Mouse (Mus musculus): ENCODE measurements around the gene Cyren.

The Cyren gene

DNA sequence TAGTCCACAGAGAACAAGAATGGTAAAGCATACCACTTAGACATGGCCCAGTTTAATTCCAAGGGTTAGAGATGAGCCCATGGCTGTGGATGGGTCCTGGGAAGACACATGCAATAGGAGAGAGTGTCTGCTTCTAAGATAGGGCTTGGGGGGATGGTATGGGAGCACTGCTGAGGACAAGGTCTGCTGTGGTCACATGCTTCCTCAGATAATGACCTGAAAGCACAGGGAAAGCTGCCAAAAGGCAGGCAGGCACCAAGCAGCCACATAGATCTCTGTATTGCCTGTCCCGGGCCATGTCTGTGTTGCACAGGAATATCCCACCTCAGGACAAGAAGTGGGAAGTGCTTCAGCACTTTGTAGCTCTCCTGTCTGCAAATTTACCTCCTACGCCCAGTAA is 21.3 kb upstream of the Cyren start:
- no peak for DNase-seq (ENCODE audit: low spot score in 2 of 2)

DNA sequence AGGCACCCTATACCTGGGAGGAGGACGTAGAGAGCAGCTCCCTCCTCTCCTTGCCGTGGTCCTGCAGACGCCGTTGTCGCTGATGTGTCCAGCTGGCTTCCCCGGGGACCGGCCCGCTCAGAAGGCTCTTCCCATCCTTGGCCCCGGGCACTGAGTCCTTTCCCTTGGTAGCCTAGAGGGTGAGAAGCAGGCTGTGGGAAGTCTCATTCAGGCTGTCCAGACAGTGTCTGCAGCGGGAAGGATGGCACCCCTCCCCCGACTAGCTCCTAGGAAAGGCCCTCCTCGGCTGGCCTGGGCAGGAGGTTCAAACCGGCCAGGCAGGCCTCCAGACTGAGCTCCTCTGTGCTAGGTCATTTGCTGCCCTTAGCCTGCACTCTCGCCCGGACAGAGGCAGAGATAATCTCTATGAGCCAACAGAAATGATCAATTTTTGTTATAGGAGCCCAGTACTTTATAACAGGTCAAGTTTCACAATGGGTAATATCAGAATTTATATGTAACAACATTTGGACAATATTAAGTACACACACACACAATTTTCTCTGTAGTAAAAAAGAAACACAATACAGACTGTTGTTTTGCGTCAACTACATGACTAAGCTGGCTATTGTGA is 18.4 kb upstream of the Cyren start:
- DNase-seq (ENCODE audit: low spot score in 2 of 2), result no peak

DNA sequence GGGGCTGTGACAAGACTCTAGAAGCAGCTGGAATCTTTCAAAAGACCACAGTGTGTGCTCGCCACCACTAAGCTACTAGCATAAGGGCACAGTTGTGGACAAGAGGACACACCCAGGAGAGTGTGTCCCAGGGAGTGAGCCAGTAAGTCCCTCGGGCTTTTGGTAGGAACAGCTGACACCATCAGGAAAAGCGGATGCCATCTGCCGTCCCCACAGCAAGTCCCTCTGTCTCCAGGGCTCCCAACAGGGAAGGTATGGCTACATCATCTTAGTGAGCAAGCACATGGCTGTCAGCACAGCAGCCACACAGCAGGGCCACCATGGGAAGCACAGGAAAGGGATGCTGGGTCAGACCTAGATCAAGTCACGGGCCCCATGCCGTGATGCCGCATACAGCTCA is 17.7 kb upstream of the Cyren start:
- DNase-seq (ENCODE audit: low spot score in 2 of 2), result no peak

DNA sequence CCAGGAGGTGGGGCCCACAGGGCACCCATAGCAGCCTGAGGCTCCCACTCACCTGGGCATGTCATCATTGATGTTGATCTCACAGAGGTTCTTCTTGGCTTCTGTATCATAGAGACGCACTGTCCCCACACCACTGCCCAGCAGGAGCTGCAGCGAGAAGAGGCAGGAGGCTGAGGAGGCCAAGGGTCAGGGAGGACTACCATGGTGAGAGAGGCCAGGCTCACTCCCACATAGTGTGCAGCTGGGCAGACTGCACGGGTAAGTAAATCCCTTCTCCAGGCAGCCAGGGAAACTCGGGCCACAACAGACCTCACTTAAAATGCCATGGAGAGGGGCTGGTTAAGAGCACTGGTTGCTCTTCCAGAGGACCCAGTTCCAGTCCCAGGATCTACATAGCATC is 11.3 kb upstream of the Cyren start:
- DNase-seq (ENCODE audit: low spot score in 2 of 2), result no peak

DNA sequence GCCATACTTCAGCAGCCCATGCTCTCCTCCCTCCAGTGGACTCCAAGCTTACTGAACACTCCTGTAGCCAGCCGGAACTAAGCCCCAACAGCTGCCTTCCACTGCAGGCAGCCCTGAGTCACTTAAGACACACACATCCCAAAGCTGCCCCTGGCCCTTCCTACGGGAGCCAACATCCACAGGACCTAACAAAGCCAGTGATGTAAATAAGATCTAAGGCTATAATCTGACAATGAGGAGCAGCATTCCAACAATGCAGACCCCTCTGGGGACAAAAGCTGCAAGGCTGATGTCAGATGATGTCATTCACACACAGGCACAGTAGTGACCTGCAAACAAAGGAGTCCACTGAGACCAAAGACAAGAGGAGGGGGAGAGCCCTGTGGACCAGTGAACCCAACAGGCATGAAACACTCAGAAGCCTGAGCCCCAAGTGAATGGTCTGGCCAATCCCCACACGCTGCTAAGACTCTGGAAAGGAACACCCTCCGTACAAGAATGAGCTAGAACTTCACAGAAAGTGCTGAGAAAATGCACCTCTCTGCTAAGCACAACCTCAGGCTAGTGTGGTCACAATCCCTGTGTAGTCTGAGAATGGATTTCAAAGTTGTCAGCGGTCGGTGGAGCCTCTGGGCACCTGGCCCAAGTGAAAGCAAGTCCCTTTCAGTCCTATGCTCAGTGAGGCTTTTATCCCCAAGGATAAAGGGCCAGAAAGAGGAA is 9.4 kb upstream of the Cyren start:
- no peak for DNase-seq (ENCODE audit: low spot score in 2 of 2)

DNA sequence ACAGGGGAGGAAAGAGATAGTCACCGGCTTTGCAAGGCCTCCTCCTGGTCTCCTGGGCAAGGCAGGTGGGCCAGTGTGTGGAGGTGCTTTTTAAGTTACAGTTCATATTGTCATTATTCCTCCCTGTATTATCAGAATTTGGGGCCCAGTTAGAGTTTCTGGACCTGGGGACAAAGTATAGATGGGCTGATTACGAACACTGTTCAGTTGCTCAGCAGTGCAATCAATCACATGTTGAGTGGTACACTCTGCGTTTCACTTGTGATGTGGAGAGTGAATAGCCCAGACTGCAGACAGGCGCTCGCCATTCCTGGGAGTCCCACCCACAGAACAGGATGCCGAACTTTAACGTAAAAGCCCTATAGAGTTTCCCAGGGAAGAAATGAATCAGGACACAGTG is 6.9 kb upstream of the Cyren start:
- no peak for DNase-seq (ENCODE audit: low spot score in 2 of 2)

DNA sequence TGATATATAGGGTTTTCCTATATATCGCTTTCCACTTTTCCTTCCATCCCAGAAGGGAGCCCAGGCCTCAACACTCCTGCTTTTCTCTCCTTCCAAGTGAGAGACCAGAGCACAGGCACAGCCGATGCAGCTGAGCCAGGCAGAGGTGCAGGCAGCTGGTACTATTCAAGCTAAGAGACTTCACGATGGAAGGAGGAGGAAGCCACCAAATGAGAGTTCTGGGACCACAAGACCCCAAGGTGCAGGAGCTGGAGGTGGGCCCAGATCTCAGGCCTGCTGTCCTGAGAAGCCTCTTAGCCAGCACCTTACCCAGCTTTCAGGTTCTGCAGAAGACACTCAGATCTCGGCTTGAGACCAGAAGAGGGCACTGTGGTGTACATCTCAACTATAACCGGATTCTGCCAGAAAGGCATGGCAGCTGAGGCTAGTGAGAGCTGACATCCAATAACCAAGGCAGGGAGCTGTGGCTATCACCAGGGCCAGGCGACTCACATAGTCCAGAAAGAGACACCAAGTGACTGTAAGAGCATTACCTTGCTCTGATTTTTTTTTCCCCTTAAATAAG is 2.1 kb upstream of the Cyren start:
- no peak for DNase-seq (ENCODE audit: low spot score in 2 of 2)

DNA sequence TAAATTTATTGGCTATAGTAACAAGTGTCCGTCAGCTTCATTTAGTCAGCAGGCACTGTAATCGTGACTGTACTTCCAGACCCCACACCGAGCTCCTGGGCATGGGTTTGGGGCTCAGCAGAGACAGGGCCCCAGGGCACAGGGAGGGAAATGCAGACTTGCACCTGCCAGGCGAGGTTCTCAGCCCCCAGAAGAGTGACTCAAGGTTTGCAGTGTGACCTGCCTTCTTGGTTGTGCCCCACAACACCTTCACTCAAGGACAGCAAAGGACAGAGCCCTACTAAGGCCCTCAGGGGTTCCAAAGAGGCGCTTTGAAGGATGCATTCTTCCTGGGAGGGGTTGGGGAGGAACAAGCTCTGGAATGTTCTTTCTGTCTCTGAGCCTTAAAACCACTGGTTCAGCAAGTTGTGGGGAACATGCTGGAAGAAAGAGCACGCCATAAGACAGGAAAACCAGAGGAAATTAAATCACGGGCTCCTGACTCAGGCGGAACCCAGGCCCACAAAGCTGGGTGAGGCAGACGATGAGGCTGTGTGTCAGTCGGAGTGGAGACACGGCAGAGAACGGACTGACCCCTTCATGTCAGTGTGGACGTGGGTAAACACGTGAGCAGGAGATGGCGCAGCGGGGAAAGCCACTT is 1.4 kb upstream of the Cyren start:
- no peak for DNase-seq (ENCODE audit: low spot score in 2 of 2)

DNA sequence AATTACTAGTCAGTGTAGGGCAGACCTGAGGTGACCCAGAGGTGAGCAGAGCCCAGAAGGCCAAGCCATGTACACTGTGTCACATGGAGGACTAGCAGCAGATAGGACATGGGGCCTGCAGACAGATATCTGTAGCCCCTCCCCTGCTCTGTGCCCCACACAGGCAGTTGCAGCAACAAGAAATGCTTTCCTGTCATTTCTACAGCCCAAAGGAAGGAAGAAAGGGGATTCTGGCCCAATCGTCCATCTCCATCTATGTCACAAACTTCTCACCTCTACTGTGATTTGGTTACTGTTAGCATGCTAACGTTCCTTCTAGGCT is 1.1 kb downstream of the Cyren start:
- DNase-seq (ENCODE audit: low spot score in 2 of 2), result no peak

DNA sequence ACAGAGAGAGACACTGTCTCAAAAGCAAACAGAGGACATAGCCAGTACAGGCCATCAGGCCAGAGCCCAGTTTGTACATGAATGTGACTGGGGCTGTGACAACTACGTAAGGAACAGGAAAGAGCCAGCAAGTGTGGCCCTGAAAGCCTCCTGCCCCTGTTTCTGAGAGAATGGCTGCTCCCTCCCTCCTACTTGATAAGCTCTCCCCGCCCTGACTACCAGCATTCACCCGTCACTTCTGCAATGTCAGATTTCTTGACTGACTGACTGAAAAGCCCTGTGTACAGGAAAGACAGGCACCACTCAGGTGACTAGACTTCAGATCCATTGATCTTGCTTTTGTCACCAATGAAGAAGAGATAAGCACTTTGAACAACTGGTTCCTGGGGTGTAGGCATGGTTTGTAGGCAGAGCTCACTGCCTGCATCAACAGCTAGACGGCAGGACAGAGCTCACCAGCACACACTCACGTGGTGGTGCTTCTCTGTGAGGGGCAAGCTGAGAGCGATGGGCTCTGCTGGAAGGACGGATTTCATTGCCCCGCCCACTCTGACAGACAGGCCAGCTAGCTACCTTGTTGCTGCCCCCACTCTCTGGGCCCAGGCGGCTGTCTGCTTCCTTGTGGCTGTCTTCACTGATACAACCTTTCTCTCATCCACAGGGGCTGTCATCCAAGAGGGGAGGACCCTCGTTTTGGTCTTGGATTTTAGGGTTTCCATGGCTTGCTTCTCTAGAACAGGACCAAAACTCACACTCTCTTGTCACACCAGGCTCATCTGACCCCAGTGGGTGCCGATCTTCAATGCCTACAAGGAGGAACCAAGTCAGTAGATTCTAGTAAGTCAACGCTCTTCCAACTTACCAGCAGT is 1.7 kb downstream of the Cyren start:
- DNase-seq (ENCODE audit: low spot score in 2 of 2), result no peak

DNA sequence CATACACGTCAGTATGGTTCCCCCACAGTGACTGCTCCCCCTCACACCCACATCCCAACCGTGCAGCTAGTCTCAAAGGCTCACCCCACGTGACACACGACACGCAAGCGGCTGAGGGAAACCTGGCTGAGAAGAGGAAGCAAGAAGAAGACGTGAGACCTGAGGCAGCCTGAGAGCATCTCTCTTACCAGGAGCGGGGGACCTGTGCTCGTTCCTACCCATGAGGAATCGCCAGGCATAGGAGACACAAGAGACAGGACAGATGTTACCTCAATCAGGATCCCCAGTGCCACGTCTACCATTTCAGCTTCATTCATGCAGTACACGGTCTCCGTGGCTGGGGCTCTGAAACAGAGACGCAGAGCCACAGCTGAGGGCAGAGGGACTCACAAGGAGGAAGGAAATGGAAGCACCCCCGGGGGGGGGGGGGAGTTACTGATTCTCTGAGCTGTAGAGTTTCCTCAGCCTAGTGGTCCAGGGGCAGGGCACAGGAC is 2.5 kb downstream of the Cyren start:
- no peak for DNase-seq (ENCODE audit: low spot score in 2 of 2)

DNA sequence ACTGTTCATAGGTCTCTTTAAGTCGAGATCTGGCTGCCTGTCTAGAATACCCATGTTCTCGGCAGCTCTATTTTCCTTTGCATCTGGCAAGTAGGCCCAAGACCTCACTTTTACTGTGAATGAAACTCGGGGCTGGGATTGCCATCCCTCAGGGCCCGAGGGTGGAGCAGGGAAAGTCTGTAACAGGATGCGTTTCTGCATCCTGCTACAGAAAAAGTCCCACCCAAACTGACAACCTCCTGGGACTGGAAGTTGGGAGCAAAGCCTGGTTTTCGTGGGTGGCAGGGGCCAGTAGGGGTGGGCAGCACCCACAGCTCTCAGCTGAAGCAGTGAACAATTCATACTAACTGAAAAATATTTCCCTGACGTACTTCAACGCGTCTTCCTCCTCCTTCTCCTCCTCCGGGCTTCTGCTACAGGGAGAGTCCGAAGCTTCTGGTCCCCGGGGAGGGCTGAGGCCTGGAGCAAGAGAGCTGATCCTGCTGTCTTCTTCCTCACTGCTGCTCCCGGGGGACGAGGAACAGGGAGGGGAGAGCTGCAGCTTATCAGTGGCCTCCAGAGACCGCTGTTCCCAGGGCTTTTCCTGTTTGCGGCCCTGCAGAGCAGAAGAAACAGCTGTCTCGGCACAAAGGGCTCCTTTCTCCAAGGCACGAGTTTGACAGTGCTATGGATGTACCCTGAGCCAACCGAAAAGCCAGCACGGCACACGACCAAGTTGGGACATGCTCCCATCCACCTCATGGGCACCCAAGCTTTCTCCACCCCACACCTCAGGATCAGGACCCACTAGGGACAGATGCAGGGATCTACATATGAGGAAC is 3.5 kb downstream of the Cyren start:
- DNase-seq (ENCODE audit: low spot score in 2 of 2), result no peak

DNA sequence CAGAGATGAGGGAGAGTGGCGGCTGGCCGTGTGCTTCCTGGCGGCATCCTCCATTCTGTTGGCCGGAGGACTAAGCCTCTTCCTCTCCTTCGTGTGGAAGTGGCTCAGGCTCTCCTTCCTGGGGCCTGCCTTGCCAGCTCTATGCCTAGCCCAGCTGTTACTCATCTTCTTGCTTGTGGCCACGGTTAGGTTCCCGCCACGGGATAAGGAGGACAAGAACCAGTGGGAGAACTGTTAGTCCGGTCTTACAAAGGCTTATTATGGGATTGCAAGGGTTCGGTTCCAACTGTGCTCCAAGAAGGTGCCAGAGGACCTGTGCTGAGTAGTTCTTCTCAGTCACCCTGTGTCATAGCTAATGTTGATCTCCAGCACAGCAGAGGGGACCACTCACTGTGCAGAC is 5.0 kb downstream of the Cyren start:
- DNase-seq (ENCODE audit: low spot score in 2 of 2), result no peak

DNA sequence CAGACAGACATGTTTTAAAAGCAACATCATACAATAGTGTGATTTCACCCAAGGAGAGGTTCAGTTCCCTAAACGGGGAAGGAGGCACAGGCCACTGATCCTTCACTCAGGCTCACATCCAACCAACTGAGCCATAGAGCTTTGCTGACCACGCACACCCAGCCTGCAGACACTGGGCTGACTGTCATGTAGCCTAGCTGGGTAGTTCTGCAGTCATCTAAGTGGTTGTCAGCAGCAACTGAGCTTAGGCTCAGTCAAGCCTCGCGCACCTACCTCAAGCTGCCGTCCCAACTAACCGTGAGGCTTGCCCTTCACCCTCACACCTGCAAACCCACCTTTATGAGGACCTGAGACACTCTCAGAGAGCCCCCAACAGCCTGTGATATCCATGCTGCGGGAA is 5.9 kb downstream of the Cyren start:
- no peak for DNase-seq (ENCODE audit: low spot score in 2 of 2)

DNA sequence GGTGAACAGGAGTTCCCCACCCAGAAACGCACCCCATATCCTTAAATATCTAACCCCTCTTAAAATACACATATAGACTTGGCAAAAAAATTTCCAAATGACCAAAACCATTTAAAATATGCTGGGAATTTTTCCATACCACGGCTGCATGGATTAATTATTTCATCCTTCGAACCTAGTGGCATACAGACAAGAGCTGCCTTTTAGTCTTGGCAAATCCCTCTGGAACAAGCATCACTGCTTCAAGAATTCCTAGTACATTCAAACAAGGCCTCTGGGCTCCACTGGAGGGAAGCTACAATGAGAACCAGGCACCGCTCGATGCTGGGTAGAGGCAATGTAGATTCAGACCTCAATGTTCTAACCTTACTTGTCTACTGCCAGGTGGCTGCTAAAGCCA is 7.1 kb downstream of the Cyren start:
- DNase-seq (ENCODE audit: low spot score in 2 of 2), result no peak

DNA sequence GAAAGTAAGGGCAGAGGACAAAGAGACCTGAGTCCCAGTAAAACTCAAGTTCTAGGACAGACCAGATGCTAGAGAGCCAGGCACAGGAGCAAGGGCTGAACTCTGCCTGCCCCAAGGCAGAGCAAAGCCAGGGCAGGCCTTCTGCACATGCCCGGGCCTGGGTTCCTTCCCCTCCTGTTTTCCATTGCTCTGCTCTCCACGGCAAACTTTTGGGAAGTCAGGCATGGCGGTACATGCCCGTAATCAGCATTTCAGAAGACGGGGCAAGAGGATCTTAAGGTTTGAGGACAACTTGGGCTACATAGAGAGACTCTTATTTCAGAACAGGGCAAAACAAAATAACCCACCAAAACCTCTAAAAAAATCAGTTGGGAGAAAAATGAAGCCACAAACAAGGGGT is 7.7 kb downstream of the Cyren start:
- DNase-seq (ENCODE audit: low spot score in 2 of 2), result no peak

DNA sequence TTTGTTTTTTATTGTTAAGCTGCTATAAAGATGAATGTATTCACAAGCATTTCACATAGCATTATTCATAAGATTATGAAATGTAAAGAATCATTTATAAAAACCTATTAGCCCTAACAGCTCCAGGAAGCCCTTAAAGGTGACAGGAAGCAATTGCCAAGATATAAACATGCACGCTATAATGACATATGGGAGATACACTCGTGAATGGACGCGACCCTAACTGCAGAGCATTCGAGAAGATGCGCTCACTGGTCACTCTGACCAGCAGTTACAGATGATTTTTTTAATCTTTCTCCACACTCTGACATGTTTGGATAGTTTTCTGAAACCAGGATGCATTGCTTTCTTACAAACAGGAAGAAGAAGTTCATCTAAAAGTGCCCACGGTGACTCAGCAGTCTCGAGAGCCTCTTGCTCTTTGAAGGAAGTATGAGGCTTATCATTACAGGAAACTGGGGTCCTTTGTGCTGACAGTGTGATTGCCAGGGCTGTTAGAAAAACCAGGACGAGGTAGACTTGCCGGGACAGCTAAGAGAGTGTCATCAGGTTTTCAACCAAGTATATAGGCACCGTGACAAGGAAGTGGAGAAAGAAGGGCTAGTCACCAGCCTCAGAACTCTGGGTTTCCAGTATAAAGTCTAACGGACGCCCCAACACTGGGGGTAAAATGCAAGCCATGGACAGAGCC is 8.5 kb downstream of the Cyren start:
- no peak for DNase-seq (ENCODE audit: low spot score in 2 of 2)

DNA sequence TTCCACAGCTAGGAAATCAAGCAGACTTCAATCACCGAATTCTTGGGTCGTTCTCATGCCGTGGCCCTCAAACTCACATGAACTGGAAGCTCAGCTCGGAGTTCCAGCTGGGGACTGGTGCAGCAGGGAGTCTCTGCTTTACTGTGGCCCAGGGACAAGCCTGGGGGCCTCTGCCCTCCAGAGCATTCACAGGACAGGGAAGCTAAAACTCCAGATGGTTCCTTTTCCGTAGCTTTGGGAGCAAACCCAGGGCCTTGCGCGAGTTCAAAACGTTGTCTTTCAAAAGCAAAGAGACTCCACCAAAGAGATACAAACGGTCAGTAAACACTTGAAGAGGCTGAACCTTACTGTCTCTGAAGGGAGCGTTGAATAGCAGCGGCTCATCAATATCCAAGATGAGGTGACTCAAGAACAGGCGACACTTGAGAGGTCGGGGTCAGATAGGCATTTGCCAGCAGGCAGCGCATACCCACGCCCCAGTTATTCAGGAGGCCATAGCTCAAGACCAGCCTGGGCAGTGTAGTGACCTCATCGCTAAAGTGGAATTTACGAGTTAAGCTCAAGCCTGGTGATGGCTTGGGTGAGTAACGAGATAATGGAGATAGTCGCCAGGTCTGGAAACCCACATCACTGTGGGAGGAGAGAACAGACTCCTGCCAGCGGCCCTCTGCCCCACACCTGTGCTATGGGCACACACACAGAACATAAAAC is 9.2 kb downstream of the Cyren start:
- no peak for DNase-seq (ENCODE audit: low spot score in 2 of 2)

DNA sequence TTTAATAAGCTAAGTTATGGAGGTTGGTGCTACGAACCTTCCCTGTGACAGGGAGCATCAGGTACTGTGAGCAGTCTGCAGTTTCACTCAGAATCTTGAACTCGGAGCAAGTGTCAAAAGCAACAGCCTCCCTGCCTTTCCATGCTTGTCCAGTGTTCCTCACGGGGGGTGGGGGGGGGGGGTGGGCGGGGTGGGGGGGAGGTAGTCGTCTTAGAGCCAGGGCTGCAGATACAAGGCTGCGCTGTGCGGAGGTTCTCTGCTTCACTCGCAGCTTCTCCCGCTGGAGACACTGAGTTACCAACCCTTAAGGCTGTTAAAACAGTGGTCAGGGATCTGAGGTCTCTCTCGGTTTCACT is 9.9 kb downstream of the Cyren start:
- DNase-seq (ENCODE audit: low spot score in 2 of 2), result no peak

All from urinary bladder, adult 18-20 months (tissue).